Mouse (Mus musculus) heart, adult 18-20 months (tissue): ENCODE data around the gene Gli2. TPM values are rescaled to one million over a fixed set of nuclear protein-coding genes. Genes with fewer than 3 reads are reported as not detected.

ENCODE experiments used
- DNase-seq, 2 experiments: peaks; one replicate each; pipeline ENCODE4 v3.0.0; 2021 to 2022; ENCODE audit warnings: mixed read lengths in 1 of 2
- total RNA-seq, 2 experiments: library from RNA; stranded (reverse); gene quantifications; 2 replicates each; pipeline ENCODE4 v1.2.3; 2021

Gli2 gene
- total RNA-seq, 2 experiments from 2014 or later = 1.0 to 1.2 TPM

GRCm38 (mm10) chr1:119051192-119051937, 2.1 kb downstream of the Gli2 start:
- peak in 1 of 2 experiments; percentile 28 for DNase-seq

DNA sequence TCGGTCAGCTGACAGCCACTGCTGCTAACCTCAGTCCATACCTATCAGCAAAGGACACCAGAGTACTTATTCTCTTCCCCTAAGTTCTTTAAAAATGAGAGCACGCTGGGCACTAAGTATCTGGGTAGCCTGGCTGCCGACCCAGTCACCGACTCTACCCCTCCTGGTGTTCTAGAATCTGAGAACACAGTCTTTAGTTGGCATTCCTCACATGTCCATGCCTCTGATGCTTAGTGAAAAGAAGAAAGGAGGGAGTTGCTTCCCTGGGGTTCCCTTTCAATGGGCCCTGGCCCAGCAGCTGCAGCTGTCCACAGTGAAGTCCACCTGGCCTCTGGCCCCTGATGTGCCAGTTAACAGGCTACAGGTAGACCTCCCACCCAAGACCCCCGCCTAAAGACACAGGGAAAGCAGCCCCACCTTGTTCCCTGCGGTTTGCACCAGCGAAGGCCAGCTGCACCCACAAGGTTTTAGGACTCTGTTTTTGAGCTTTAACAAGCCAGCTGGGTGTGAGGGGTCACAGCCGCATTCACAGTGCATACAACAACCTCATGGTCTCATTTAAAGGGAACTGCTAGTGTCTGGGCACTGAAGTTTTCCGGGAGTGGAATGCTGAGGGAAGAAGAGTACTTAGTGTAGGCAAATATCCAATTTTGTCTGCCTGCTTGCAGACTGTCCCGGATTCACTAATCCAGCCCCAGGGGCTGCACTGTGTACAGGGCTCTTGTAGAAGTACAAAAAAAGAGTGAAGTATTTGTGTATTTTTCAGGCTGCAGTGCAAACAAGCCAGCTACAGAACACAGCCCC, 3.4 kb downstream of the Gli2 start:
- no peak for DNase-seq

GRCm38 (mm10) chr1:119048988-119049387, 4.4 kb downstream of the Gli2 start:
- DNase-seq = no peak

DNA sequence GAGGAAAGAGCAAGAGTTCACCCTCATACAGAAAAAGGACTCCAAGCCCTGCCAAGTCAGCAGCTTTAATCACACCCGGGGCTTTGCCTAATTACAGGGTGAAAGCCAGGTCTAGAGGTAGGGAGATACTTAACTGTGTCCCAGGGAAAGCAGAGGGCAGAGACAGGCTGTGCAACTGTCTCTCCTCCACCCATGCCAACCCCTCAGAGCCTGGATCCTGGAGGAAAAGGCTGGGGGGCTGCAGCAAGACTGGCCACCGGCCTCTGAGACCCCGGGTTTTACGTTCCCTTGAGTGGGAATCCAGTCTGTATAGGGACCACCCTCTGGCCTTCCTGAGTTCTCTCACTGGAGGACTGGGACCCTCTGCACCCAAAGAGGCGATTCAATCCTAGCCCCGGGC, 4.9 kb downstream of the Gli2 start:
- no peak for DNase-seq

- peak; percentile 49 to 59 for DNase-seq
Measured at GRCm38 (mm10) chr1:119047462-119048371, 5.7 kb downstream of the Gli2 start.

- no peak for DNase-seq
Measured at GRCm38 (mm10) chr1:119038436-119038835, 15.0 kb downstream of the Gli2 start.

- no peak for DNase-seq
Measured at GRCm38 (mm10) chr1:119035931-119036330, 17.5 kb downstream of the Gli2 start.

DNA sequence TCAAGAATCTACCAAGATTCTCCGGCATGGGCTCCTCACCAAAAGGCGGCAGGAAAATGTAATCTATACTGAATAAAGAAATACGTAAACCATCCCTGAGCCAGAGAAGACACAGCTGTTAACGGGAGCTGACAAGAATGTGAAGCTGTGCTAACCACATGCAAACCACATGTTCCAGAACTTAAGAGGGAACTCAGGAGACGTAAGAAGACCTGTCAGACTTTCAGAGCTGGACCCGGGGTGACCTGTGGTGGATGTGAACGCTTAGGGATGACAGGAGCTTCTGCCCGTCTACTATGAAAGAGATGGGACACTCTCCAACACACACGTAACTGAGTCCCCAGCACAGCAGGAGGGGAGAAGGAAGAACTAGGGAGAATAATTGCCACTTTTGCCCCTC, 18.1 kb downstream of the Gli2 start:
- DNase-seq = no peak

- no peak for DNase-seq
Measured at GRCm38 (mm10) chr1:119034163-119034705, 19.2 kb downstream of the Gli2 start.

DNA sequence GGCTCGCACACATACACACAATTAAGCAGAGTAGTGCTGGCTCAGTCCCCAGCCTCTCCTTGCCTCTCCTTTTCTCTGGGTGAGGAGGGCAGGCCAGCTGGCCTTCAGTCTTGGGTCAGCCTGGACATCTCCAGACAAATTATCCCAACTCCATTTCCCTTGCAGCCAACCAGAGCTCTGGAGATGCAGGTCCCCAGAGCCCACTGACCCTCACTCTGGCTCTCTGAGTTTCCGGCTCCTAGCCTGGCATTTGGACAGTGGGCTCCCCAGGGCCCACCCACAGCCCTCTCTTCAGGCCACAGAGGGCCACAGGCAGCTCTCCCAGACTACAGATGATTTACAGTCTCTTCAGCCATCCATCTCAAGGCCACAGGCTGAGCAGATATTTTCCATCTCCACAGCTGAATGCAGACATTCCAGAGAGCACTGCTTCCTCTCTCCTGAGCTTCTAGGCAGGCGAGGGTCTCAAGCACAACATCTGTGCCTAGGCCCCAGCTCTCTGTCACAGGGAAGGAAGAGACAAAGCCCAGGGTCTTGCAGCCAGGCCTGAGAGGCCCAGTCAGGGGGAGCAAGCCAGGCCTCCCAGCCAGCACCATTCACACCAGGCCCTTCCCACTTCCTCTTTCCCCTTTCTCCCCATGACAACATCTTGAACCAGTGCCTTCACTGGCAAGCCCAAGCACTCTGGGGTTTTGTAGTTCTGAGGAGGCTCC, 19.8 kb downstream of the Gli2 start:
- peak; percentile 84 to 91 for DNase-seq

GRCm38 (mm10) chr1:119031185-119031584, 22.2 kb downstream of the Gli2 start:
- DNase-seq = peak; percentile 60 to 65

DNA sequence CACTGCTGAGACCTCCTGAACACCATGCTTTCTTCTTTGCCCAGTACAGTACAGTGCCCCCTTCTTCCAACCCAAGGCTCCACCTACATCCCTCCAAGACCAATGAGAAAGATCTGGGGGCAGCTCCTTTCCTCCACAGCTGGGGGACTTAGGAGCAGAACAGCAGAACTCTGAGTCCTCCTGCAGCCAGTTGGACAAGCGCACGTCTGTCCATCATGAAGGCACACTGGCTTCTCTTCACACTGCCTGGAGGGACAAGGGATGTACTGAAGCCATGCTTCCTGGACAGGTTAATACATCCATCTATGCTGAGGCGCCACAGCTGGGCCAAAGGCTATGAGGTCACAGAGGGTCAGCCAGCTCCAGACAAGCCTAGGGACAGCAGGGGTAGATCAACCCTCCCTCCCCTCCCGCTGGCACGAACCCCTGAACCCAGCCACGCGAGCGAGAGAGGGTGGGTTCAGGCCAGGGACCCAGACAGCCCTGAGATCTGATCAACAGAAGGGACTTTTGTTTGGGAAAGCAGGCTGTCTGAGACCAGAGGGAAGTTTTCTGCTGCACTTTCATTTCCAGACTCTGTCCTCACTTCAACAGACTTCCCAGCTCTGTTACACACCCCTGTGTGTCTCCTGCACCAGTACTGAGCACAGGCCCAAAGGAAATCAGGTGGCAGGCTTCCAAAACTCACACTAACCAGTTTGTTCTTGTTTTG, 27.6 kb downstream of the Gli2 start:
- peak; percentile 65 to 72 for DNase-seq

GRCm38 (mm10) chr1:119022311-119022710, 31.1 kb downstream of the Gli2 start:
- peak; percentile 69 to 72 for DNase-seq

DNA sequence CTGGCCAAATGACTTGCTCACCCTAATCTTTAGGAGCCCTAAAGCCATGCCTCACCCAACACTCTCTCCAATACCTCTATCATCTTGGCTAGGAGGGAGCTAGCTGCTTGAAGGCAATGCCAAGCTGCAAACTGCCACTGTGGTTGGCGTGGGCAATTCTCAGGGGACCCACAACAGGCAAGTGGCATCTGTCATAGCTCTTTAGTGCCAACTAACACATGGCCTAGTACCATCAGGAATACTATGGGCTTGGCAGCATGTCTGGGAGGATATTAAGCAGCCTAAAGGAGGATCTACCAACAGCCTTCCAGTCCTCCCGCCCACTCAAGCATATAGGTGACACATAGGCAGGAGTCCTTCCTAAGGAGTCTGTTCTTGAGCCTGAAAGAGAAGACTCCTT, 33.3 kb downstream of the Gli2 start:
- no peak for DNase-seq

DNA sequence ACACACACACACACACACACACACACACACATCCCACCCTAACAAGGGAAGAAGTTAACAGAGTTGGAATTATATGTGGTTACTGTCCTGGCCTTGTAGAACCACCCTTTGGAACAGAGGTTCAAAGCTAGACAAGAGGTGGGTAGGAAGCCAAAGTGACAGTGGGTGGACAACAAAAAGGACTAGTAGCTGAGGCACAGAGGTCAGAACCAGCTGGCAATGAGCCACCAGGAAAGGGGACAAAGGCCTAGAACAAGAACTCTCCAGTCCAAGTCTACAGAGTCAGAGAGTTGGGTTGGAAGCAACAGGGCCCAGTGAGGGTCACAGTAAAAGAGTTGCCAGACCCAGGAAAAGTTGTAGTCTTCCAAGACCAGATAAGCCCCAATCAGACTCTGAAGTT, 34.4 kb downstream of the Gli2 start:
- DNase-seq = no peak

GRCm38 (mm10) chr1:119016866-119017265, 36.6 kb downstream of the Gli2 start:
- DNase-seq = peak; percentile 45 to 57

DNA sequence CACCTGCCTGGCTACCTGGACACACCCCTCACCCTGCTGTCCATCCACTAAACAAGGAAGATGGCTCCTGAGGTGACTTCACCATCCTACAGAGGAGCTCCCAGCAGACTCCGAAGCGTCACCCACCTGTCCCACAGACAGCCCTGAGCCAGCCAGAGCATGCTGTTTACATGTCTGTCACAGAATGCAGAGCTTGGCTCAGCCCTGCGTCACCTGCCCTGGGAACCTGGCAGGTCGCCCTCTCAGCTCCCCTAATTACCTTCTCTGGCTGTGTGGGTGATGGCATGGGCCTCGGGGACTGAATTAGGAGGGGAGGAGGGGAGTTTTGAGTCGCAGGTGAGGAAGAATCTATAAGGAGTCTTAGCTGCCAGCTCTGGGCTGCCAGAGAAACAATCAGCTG, 38.3 kb downstream of the Gli2 start:
- DNase-seq = no peak

GRCm38 (mm10) chr1:119008949-119009348, 44.5 kb downstream of the Gli2 start:
- no peak for DNase-seq

- peak; percentile 26 to 31 for DNase-seq
Measured at GRCm38 (mm10) chr1:119003852-119004398, 49.5 kb downstream of the Gli2 start.

GRCm38 (mm10) chr1:119001454-119002034, 51.9 kb downstream of the Gli2 start:
- no peak for DNase-seq
